Mouse (Mus musculus): ENCODE data around the gene Rcvrn. TPM values are rescaled to one million over a fixed set of nuclear protein-coding genes. Genes with fewer than 3 reads are reported as not detected.

The Rcvrn gene
- 1 to 10 TPM; 2.8 to 3.0 TPM for total RNA-seq (2021)

GRCm38 (mm10) chr11:67694703-67695376 is at the start of gene Rcvrn:
Gene Rcvrn (plus strand): TSS chr11:67695326.
- intact Hi-C loops (cut with DNase I) = no loop called here
- DNase-seq (ENCODE audit: extremely low spot score in 1 of 2, low spot score in 2 of 2) = no peak

- intact Hi-C loops (cut with DNase I) = loop anchor here (10.0 kb wide), 3 partner anchors 133 to 273 kb away; partner anchors contain the start of gene Gas7
- DNase-seq (ENCODE audit: extremely low spot score in 1 of 2, low spot score in 2 of 2) = peak; percentile 61 to 73
Measured at GRCm38 (mm10) chr11:67647745-67648144, 47.4 kb upstream of the Rcvrn start.

GRCm38 (mm10) chr11:67648651-67649407 is 46.3 kb upstream of the Rcvrn start:
- DNase-seq (ENCODE audit: extremely low spot score in 1 of 2, low spot score in 2 of 2) = peak in 1 of 2 experiments; percentile 61
- intact Hi-C loops (cut with DNase I) = loop anchor here (10.0 kb wide), 3 partner anchors 134 to 274 kb away; partner anchors contain the start of gene Gas7

GRCm38 (mm10) chr11:67649971-67650707 is 45.0 kb upstream of the Rcvrn start:
- intact Hi-C loops (cut with DNase I) = loop anchor here (10.0 kb wide), 3 partner anchors 135 to 275 kb away; partner anchors contain the start of gene Gas7
- DNase-seq (ENCODE audit: extremely low spot score in 1 of 2, low spot score in 2 of 2) = no peak

GRCm38 (mm10) chr11:67651731-67652130 is 43.4 kb upstream of the Rcvrn start:
- intact Hi-C loops (cut with DNase I) = no loop called here
- no peak for DNase-seq (ENCODE audit: extremely low spot score in 1 of 2, low spot score in 2 of 2)

GRCm38 (mm10) chr11:67652194-67652892 is 42.8 kb upstream of the Rcvrn start:
- peak in 1 of 2 experiments; percentile 60 for DNase-seq (ENCODE audit: extremely low spot score in 1 of 2, low spot score in 2 of 2)
- intact Hi-C loops (cut with DNase I) = no loop called here

- no peak for DNase-seq (ENCODE audit: extremely low spot score in 1 of 2, low spot score in 2 of 2)
- intact Hi-C loops (cut with DNase I) = no loop called here
Measured at GRCm38 (mm10) chr11:67652893-67653255, 42.3 kb upstream of the Rcvrn start.

- intact Hi-C loops (cut with DNase I) = no loop called here
- DNase-seq (ENCODE audit: extremely low spot score in 1 of 2, low spot score in 2 of 2) = no peak
Measured at GRCm38 (mm10) chr11:67653521-67654090, 41.5 kb upstream of the Rcvrn start.

- intact Hi-C loops (cut with DNase I) = no loop called here
- DNase-seq (ENCODE audit: extremely low spot score in 1 of 2, low spot score in 2 of 2) = no peak
Measured at GRCm38 (mm10) chr11:67654514-67654913, 40.6 kb upstream of the Rcvrn start.

- intact Hi-C loops (cut with DNase I) = no loop called here
- peak in 1 of 2 experiments; percentile 60 for DNase-seq (ENCODE audit: extremely low spot score in 1 of 2, low spot score in 2 of 2)
Measured at GRCm38 (mm10) chr11:67655236-67655959, 39.7 kb upstream of the Rcvrn start.

- intact Hi-C loops (cut with DNase I) = no loop called here
- DNase-seq (ENCODE audit: extremely low spot score in 1 of 2, low spot score in 2 of 2) = no peak
Measured at GRCm38 (mm10) chr11:67656366-67656765, 38.8 kb upstream of the Rcvrn start.

- intact Hi-C loops (cut with DNase I) = no loop called here
- DNase-seq (ENCODE audit: extremely low spot score in 1 of 2, low spot score in 2 of 2) = no peak
Measured at GRCm38 (mm10) chr11:67656811-67657210, 38.3 kb upstream of the Rcvrn start.

- intact Hi-C loops (cut with DNase I) = no loop called here
- DNase-seq (ENCODE audit: extremely low spot score in 1 of 2, low spot score in 2 of 2) = no peak
Measured at GRCm38 (mm10) chr11:67657685-67658382, 37.3 kb upstream of the Rcvrn start.

- intact Hi-C loops (cut with DNase I) = no loop called here
- no peak for DNase-seq (ENCODE audit: extremely low spot score in 1 of 2, low spot score in 2 of 2)
Measured at GRCm38 (mm10) chr11:67661465-67661864, 33.7 kb upstream of the Rcvrn start.

- intact Hi-C loops (cut with DNase I) = no loop called here
Measured at GRCm38 (mm10) chr11:67663437-67663836, 31.7 kb upstream of the Rcvrn start.

GRCm38 (mm10) chr11:67664261-67664660 is 30.9 kb upstream of the Rcvrn start:
- intact Hi-C loops (cut with DNase I) = no loop called here
- DNase-seq (ENCODE audit: extremely low spot score in 1 of 2, low spot score in 2 of 2) = no peak

More at GRCm38 (mm10) chr11:67663437-67663836, 31.7 kb upstream of the Rcvrn start:
- DNase-seq (ENCODE audit: extremely low spot score in 1 of 2, low spot score in 2 of 2) = no peak

- intact Hi-C loops (cut with DNase I) = no loop called here
- no peak for DNase-seq (ENCODE audit: extremely low spot score in 1 of 2, low spot score in 2 of 2)
Measured at GRCm38 (mm10) chr11:67664918-67665317, 30.2 kb upstream of the Rcvrn start.

All from left cerebral cortex, postnatal 10 days (tissue).